Mouse (Mus musculus) intestine, postnatal 0 days (tissue): ENCODE measurements around the gene Zfp790. TPM values are rescaled to one million over a fixed set of nuclear protein-coding genes. Genes with fewer than 3 reads are reported as not detected.

Experiments used
- ATAC-seq: fragments of 200-750 bp; cut with Nextera tagmentation; 2 replicates; pipeline ENCODE4 v1.8.0; 2017; ENCODE audit warnings: mild to moderate bottlenecking, moderate TSS enrichment, moderate library complexity
- H3K27ac ChIP-seq: fragments of 300-500 bp; sonication (generic); 2 replicates; pipeline ENCODE4 v1.5.1; 2014; ENCODE audit warnings: mild to moderate bottlenecking, low read depth, low read length, moderate library complexity
- H3K27me3 ChIP-seq: fragments of 300-500 bp; sonication (generic); replicated peaks from 2 replicates; pipeline ENCODE4 v1.6.1; 2014; ENCODE audit warnings: low read length, mixed read lengths; ENCODE audit not compliant: control insufficient read depth, insufficient read depth
- H3K36me3 ChIP-seq: fragments of 300-500 bp; sonication (generic); 2 replicates; pipeline ENCODE4 v1.6.1; 2014; ENCODE audit warnings: mild to moderate bottlenecking, moderate library complexity; ENCODE audit not compliant: control insufficient read depth, insufficient read depth
- H3K4me1 ChIP-seq: fragments of 300-500 bp; sonication (generic); replicated peaks from 2 replicates; pipeline ENCODE4 v1.6.1; 2014; ENCODE audit warnings: antibody characterized with exemption, low read length, mixed read lengths; ENCODE audit not compliant: control insufficient read depth, insufficient read depth
- H3K4me2 ChIP-seq: fragments of 300-500 bp; sonication (generic); replicated peaks from 2 replicates; pipeline ENCODE4 v1.6.1; 2014; ENCODE audit warnings: low read depth, mild to moderate bottlenecking, moderate library complexity
- H3K4me3 ChIP-seq: fragments of 300-500 bp; sonication (generic); 2 replicates; pipeline ENCODE4 v1.5.1; 2014; ENCODE audit warnings: low read depth, low read length
- H3K9ac ChIP-seq: fragments of 300-500 bp; sonication (generic); 2 replicates; pipeline ENCODE4 v1.6.1; 2014; ENCODE audit warnings: mild to moderate bottlenecking, low read depth, low read length
- H3K9me3 ChIP-seq: fragments of 300-500 bp; sonication (generic); 2 replicates; pipeline ENCODE4 v1.6.1; 2016; ENCODE audit warnings: mixed run types; ENCODE audit not compliant: control insufficient read depth
- CTCF ChIP-seq: sonication (generic); IDR thresholded peaks from 2 replicates; pipeline ENCODE4 v1.5.1; 2016; ENCODE audit warnings: low read depth, mild to moderate bottlenecking, control low read depth, antibody characterized with exemption, moderate library complexity
- WGBS: fragments of 180-500 bp; shearing (Covaris S2); extraction: QIAGEN DNeasy Blood & Tissue Kit; methylation state at CpG from one replicate; pipeline ENCODE4 v1.1.7; 2014; 5-methylcytosine and 5-hydroxymethylcytosine counted together
- polyA plus RNA-seq: library from polyadenylated mRNA; unstranded; fragments of >200 nt; fragmentation: Nextera tagmentation; extraction: Ambion mirVana; gene quantifications from 2 replicates; pipeline ENCODE4 v1.2.1, GENCODE M21; 2015

The Zfp790 gene
- polyA plus RNA-seq, 1 experiment from 2014 or later: 4.1 TPM

GRCm38 (mm10) chr7:29776568-29776967 lies 39.3 kb upstream of the Zfp790 start:
- Histone ChIP-seq H3K9ac (no peak overlapping the region), H3K4me1 (no peaks in the 10 kb centered on the region), H3K36me3 (peaks cover 58% of the 10 kb centered on the region), H3K27me3 (no peaks in the 10 kb centered on the region), H3K27ac (no peak overlapping the region), H3K4me3 (no peak overlapping the region), H3K9me3 (no peaks in the 10 kb centered on the region; the same call in 1 of the 2 replicates), H3K4me2 (no peak overlapping the region)
- TF ChIP-seq CTCF: no peak
- ATAC-seq: no peak
- 95% methylated on average over 19 of the region's 19 CpGs for WGBS

DNA sequence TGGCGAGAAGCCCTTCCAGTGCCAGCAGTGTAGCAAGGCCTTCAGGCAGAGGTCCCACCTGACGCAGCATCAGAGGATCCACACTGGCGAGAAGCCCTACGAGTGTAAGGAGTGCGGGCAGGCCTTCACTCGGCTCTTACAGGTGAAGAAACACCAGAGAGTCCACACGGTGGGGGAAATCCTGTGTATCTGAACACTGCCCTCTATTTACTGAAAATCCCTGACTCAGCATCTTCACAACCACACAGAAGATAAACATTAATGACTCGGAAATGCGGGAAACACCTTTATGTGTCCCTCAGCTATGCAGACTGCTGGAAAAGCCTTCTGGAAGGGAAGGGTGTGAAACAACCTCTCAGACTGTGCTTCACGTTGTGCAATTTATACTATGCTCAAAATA lies 38.5 kb upstream of the Zfp790 start:
- no peak overlapping the region for H3K4me3 ChIP-seq
- H3K4me1 ChIP-seq: no peaks in the 10 kb centered on the region
- no peak overlapping the region for H3K4me2 ChIP-seq
- peaks cover 58% of the 10 kb centered on the region for H3K36me3 ChIP-seq
- H3K27ac ChIP-seq: no peak overlapping the region
- 93% methylated on average over 10 of the region's 10 CpGs for WGBS
- TF ChIP-seq CTCF: no peak
- no peak for ATAC-seq
- H3K9ac ChIP-seq: no peak overlapping the region
- no peaks in the 10 kb centered on the region; the same call in 1 of the 2 replicates for H3K9me3 ChIP-seq
- H3K27me3 ChIP-seq: no peaks in the 10 kb centered on the region

GRCm38 (mm10) chr7:29783871-29784551 lies 31.9 kb upstream of the Zfp790 start, which contains the start of gene Zfp30:
Gene Zfp30 (plus strand): TSS chr7:29783998.
- peak within 1 kb of the TSS; percentile 41 for H3K27ac ChIP-seq
- no peaks in the 10 kb centered on the region for H3K27me3 ChIP-seq
- peak; percentile 78 for ATAC-seq
- no peaks in the 10 kb centered on the region for H3K4me1 ChIP-seq
- H3K36me3 ChIP-seq: peaks cover under 1% of the 10 kb centered on the region; the same call in 1 of the 2 replicates
- peak within 1 kb of the TSS; percentile 98 for H3K4me2 ChIP-seq
- under 1% methylated on average over 45 of the region's 45 CpGs for WGBS
- H3K9me3 ChIP-seq: no peaks in the 10 kb centered on the region
- no peak for TF ChIP-seq CTCF
- H3K4me3 ChIP-seq: peak within 1 kb of the TSS; percentile 85
- H3K9ac ChIP-seq: peak within 1 kb of the TSS; percentile 67

DNA sequence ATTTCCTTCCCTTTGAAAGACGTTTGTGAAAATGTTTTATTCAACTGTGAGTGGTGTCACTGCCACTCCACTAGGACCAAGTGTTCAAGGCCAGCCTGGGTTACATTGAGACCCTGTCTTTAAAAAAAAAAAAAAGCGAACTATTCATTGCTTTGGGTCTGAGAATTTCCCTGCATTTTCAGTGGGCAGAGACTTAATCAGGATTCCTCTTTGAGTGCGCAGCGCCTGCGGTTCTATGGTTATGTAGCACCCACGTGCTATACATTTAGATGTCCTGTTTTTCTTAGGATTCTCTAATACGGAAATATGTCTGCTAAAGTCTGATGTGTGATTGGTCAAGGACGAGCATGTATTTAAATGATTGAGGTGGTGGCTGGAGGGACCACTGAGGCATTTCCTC lies 30.9 kb upstream of the Zfp790 start:
- no peak overlapping the region for H3K27ac ChIP-seq
- TF ChIP-seq CTCF: no peak
- no peaks in the 10 kb centered on the region for H3K36me3 ChIP-seq
- no peaks in the 10 kb centered on the region for H3K9me3 ChIP-seq
- H3K27me3 ChIP-seq: no peaks in the 10 kb centered on the region
- H3K4me1 ChIP-seq: no peaks in the 10 kb centered on the region
- 64% methylated on average over 8 of the region's 8 CpGs for WGBS
- peak overlapping the region; percentile 98 for H3K4me2 ChIP-seq
- H3K9ac ChIP-seq: no peak overlapping the region
- H3K4me3 ChIP-seq: peak overlapping the region; percentile 11
- no peak for ATAC-seq

- no peak for ATAC-seq
- H3K27ac ChIP-seq: no peak overlapping the region
- no peak for TF ChIP-seq CTCF
- H3K4me3 ChIP-seq: 0 out of 2 replicates have a peak overlapping the region, but pooled peaks have one; percentile 11
- 78% methylated on average over 5 of the region's 5 CpGs for WGBS
- H3K4me2 ChIP-seq: peak overlapping the region; percentile 98; the same call in 1 of the 2 replicates
- no peaks in the 10 kb centered on the region for H3K4me1 ChIP-seq
- no peaks in the 10 kb centered on the region for H3K9me3 ChIP-seq
- H3K36me3 ChIP-seq: no peaks in the 10 kb centered on the region
- H3K27me3 ChIP-seq: no peaks in the 10 kb centered on the region
- no peak overlapping the region for H3K9ac ChIP-seq
Observed at GRCm38 (mm10) chr7:29785888-29786287, 30.0 kb upstream of the Zfp790 start.

- WGBS: 46% methylated on average over 27 of the region's 27 CpGs
- no peak overlapping the region for H3K9ac ChIP-seq
- peaks cover 7% of the 10 kb centered on the region; the same call in 1 of the 2 replicates for H3K36me3 ChIP-seq
- no peaks in the 10 kb centered on the region for H3K4me1 ChIP-seq
- no peaks in the 10 kb centered on the region for H3K27me3 ChIP-seq
- H3K4me3 ChIP-seq: no peak overlapping the region
- no peak for TF ChIP-seq CTCF
- H3K27ac ChIP-seq: no peak overlapping the region; the same call in 1 of the 2 replicates
- H3K4me2 ChIP-seq: peak overlapping the region; percentile 27; the same call in 1 of the 2 replicates
- ATAC-seq: no peak
- no peaks in the 10 kb centered on the region for H3K9me3 ChIP-seq
Observed at GRCm38 (mm10) chr7:29792906-29793305, 23.0 kb upstream of the Zfp790 start.
